Mouse (Mus musculus) limb, embryonic 13.5 days (tissue): ENCODE data around the gene Commd2. TPM values are rescaled to one million over a fixed set of nuclear protein-coding genes. Genes with fewer than 3 reads are reported as not detected.

Experiments used
- ATAC-seq: fragments of 200-750 bp; cut with Nextera tagmentation; 2 replicates; pipeline ENCODE4 v1.8.0; 2017; ENCODE audit warnings: low read depth, moderate number of reproducible peaks, moderate TSS enrichment; ENCODE audit not compliant: low FRiP score
- H3K27ac ChIP-seq: fragments of 300-500 bp; sonication (generic); 2 replicates; pipeline ENCODE4 v1.5.1; 2015; ENCODE audit warnings: inconsistent platforms, mild to moderate bottlenecking, moderate library complexity
- H3K27me3 ChIP-seq: fragments of 300-500 bp; sonication (generic); 2 replicates; pipeline ENCODE4 v1.6.1; 2015; ENCODE audit warnings: mild to moderate bottlenecking, inconsistent platforms
- H3K36me3 ChIP-seq: fragments of 300-500 bp; sonication (generic); 2 replicates; pipeline ENCODE4 v1.6.1; 2015; ENCODE audit warnings: inconsistent platforms, mild to moderate bottlenecking, moderate library complexity
- H3K4me1 ChIP-seq: fragments of 300-500 bp; sonication (generic); 2 replicates; pipeline ENCODE4 v1.6.1; 2015; ENCODE audit warnings: inconsistent platforms
- H3K4me2 ChIP-seq: fragments of 300-500 bp; sonication (generic); replicated peaks from 2 replicates; pipeline ENCODE4 v1.6.1; 2015; ENCODE audit warnings: inconsistent platforms, mild to moderate bottlenecking, moderate library complexity
- H3K4me3 ChIP-seq: fragments of 300-500 bp; sonication (generic); 2 replicates; pipeline ENCODE4 v1.5.1; 2015; ENCODE audit warnings: moderate library complexity, mild to moderate bottlenecking, inconsistent platforms
- H3K9ac ChIP-seq: fragments of 300-500 bp; sonication (generic); 2 replicates; pipeline ENCODE4 v1.6.1; 2015; ENCODE audit warnings: mild to moderate bottlenecking, inconsistent platforms
- H3K9me3 ChIP-seq: fragments of 300-500 bp; sonication (generic); 2 replicates; pipeline ENCODE4 v1.6.1; 2016; ENCODE audit warnings: inconsistent platforms
- WGBS: fragments of 180-500 bp; shearing (Covaris S2); methylation state at CpG from one replicate; pipeline ENCODE4 v1.1.7; 2015; 5-methylcytosine and 5-hydroxymethylcytosine counted together
- polyA plus RNA-seq: library from polyadenylated mRNA; unstranded; fragments of >200 nt; fragmentation: Nextera tagmentation; extraction: Ambion mirVana; gene quantifications from 2 replicates; pipeline ENCODE4 v1.2.1, GENCODE M21; 2015

The Commd2 gene
- polyA plus RNA-seq = 78.1 and 82.5 TPM in 2 replicates

GRCm38 (mm10) chr3:57651231-57651864 lies at the start of gene Commd2:
Gene Commd2, minus strand, starts transcription at chr3:57651715.
- peak; percentile 95 for ATAC-seq
- H3K9me3 ChIP-seq = no peaks in the 10 kb centered on the region
- peak within 1 kb of the TSS; percentile 76 for H3K27ac ChIP-seq
- H3K4me1 ChIP-seq = peaks cover 6% of the 10 kb centered on the region; the same call in 1 of the 2 replicates
- H3K4me2 ChIP-seq = peak within 1 kb of the TSS; percentile 71
- 1% methylated on average over 42 of the region's 42 CpGs for WGBS
- peak within 1 kb of the TSS; percentile 81 for H3K4me3 ChIP-seq
- no peaks in the 10 kb centered on the region for H3K27me3 ChIP-seq
- peak within 1 kb of the TSS; percentile 88 for H3K9ac ChIP-seq
- peaks cover 11% of the 10 kb centered on the region for H3K36me3 ChIP-seq

- WGBS = 91% methylated on average over 9 of the region's 9 CpGs
Measured at GRCm38 (mm10) chr3:57696779-57697178, 45.3 kb upstream of the Commd2 start.

GRCm38 (mm10) chr3:57696249-57696648 lies 44.7 kb upstream of the Commd2 start:
- H3K4me1 ChIP-seq = no peaks in the 10 kb centered on the region
- H3K27ac ChIP-seq = no peak overlapping the region
- H3K36me3 ChIP-seq = no peaks in the 10 kb centered on the region
- ATAC-seq = no peak
- 86% methylated on average over 4 of the region's 4 CpGs for WGBS
- no peak overlapping the region for H3K4me3 ChIP-seq
- no peaks in the 10 kb centered on the region for H3K9me3 ChIP-seq
- H3K9ac ChIP-seq = no peak overlapping the region
- no peak overlapping the region for H3K4me2 ChIP-seq
- no peaks in the 10 kb centered on the region for H3K27me3 ChIP-seq

More at GRCm38 (mm10) chr3:57696779-57697178, 45.3 kb upstream of the Commd2 start:
- Histone ChIP-seq H3K27ac (no peak overlapping the region), H3K4me3 (no peak overlapping the region), H3K9me3 (no peaks in the 10 kb centered on the region), H3K36me3 (no peaks in the 10 kb centered on the region), H3K4me1 (no peaks in the 10 kb centered on the region), H3K4me2 (no peak overlapping the region), H3K9ac (no peak overlapping the region), H3K27me3 (no peaks in the 10 kb centered on the region)
- ATAC-seq = no peak

DNA sequence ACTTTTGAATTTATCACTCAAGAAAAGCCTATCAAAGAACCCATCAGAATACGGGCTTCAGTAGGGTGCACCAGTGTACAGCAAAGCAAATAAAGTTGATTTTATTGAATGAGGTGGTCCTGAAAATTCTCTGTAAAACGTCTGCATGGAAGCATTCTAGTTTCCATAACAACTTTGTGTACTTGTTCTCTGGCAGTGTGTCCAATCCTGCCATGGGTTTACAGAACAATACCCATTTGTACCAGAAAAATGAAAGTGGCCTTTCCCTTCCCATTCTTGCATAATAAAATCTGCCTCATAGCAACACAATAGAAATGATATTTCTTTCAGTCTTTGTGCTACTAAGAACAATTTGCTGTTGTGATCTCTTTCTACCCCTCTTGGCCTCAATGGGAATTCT lies 41.2 kb upstream of the Commd2 start, which contains the start of gene Ankub1:
Ankub1 (minus strand) TSS at position 81 of the 400 bp plus-strand sequence.
- WGBS = 67% methylated on average over 2 of the region's 2 CpGs
- H3K9ac ChIP-seq = no peak within 1 kb of the TSS

GRCm38 (mm10) chr3:57691772-57692171 lies 40.3 kb upstream of the Commd2 start:
- ATAC-seq = no peak
- Histone ChIP-seq H3K4me3 (no peak overlapping the region), H3K9ac (no peak overlapping the region), H3K27ac (no peak overlapping the region), H3K27me3 (no peaks in the 10 kb centered on the region), H3K4me2 (no peak overlapping the region), H3K36me3 (no peaks in the 10 kb centered on the region), H3K4me1 (no peaks in the 10 kb centered on the region), H3K9me3 (no peaks in the 10 kb centered on the region)
- WGBS = 82% methylated on average over 4 of the region's 4 CpGs

More for the DNA sequence above, 41.2 kb upstream of the Commd2 start, which contains the start of gene Ankub1:
- no peak for ATAC-seq
- no peak within 1 kb of the TSS for H3K4me3 ChIP-seq
- no peak within 1 kb of the TSS for H3K4me2 ChIP-seq
- H3K27ac ChIP-seq = no peak within 1 kb of the TSS
- no peaks in the 10 kb centered on the region for H3K36me3 ChIP-seq
- no peaks in the 10 kb centered on the region for H3K9me3 ChIP-seq
- no peaks in the 10 kb centered on the region for H3K27me3 ChIP-seq
- H3K4me1 ChIP-seq = no peaks in the 10 kb centered on the region

DNA sequence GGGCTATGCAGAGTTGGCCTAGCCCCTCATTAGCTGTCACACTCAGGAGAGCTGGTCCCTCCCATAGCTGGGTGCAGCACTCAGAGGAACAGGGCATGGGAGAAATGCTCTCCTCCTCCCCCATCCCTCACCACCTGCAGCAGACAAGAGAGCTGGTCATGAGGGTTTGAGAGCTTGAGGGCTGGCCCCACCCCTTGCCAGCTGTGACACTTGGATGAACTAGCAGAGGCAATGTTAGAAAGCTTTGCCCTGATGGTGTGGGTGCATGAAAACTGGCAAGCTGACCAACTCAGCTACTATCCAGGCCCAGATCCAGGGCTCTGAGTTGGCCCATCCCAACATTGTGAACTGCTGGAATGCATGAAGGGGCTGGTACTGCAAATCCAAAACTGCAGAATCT lies 26.3 kb upstream of the Commd2 start:
- H3K27me3 ChIP-seq = no peaks in the 10 kb centered on the region
- no peak overlapping the region for H3K4me2 ChIP-seq
- no peaks in the 10 kb centered on the region for H3K36me3 ChIP-seq
- no peak overlapping the region for H3K9ac ChIP-seq
- no peak overlapping the region for H3K4me3 ChIP-seq
- ATAC-seq = no peak
- H3K9me3 ChIP-seq = no peaks in the 10 kb centered on the region
- no peaks in the 10 kb centered on the region for H3K4me1 ChIP-seq
- H3K27ac ChIP-seq = no peak overlapping the region

DNA sequence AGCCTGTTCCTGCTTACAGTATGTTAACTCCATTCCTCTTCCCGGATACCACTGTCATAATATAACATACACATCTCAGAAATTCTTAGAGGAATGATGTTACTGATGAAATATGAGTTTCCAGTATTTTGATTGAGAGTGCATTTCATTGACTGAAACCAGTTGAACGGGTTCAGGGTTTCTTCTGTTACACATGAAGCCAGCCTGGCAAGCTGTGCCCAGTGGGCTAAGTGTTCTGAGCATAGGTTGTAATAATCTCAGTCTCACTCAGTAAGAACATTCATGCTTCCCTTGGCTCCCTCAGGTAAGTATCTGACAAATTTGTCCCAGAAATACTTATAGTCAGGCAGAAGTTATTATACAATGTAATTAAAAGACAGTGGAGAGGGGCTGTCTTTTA lies 22.6 kb upstream of the Commd2 start:
- Histone ChIP-seq H3K36me3 (no peaks in the 10 kb centered on the region), H3K27me3 (no peaks in the 10 kb centered on the region), H3K4me3 (no peak overlapping the region), H3K4me1 (no peaks in the 10 kb centered on the region), H3K9me3 (no peaks in the 10 kb centered on the region), H3K27ac (no peak overlapping the region), H3K4me2 (no peak overlapping the region), H3K9ac (no peak overlapping the region)
- WGBS = 80% methylated on average over 2 of the region's 2 CpGs
- no peak for ATAC-seq

DNA sequence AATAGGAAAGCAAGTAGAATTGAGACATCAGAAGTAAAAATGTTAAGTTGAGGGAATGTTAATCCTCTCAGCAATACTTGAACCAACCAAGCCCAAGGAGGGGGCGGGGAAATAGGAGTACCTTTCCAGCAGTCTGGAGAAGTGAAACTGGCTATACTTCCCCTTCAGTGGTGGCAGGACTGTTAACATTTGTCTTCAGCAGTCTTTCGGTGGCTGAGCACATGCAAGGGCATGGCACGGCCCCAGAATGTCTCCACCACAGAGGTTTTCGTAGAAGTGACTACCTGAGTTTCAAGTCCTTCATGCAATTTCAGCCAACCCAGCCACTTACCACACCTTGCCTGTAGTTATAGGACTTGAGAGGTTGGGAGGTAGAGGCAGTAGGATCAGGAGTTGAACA lies 22.1 kb upstream of the Commd2 start:
- no peak for ATAC-seq
- no peaks in the 10 kb centered on the region for H3K9me3 ChIP-seq
- H3K4me2 ChIP-seq = no peak overlapping the region
- H3K27ac ChIP-seq = no peak overlapping the region
- no peaks in the 10 kb centered on the region for H3K4me1 ChIP-seq
- H3K9ac ChIP-seq = no peak overlapping the region
- H3K27me3 ChIP-seq = no peaks in the 10 kb centered on the region
- no peaks in the 10 kb centered on the region for H3K36me3 ChIP-seq
- no peak overlapping the region for H3K4me3 ChIP-seq
- 75% methylated on average over 4 of the region's 4 CpGs for WGBS

- Histone ChIP-seq H3K27me3 (no peaks in the 10 kb centered on the region), H3K9ac (no peak overlapping the region), H3K36me3 (no peaks in the 10 kb centered on the region), H3K27ac (no peak overlapping the region), H3K4me3 (peak overlapping the region; percentile 27), H3K4me1 (no peaks in the 10 kb centered on the region), H3K9me3 (no peaks in the 10 kb centered on the region), H3K4me2 (peak overlapping the region; percentile 50)
- 25% methylated on average over 14 of the region's 14 CpGs for WGBS
- peak; percentile 59 for ATAC-seq
Measured at GRCm38 (mm10) chr3:57667054-57667723, 15.7 kb upstream of the Commd2 start.

DNA sequence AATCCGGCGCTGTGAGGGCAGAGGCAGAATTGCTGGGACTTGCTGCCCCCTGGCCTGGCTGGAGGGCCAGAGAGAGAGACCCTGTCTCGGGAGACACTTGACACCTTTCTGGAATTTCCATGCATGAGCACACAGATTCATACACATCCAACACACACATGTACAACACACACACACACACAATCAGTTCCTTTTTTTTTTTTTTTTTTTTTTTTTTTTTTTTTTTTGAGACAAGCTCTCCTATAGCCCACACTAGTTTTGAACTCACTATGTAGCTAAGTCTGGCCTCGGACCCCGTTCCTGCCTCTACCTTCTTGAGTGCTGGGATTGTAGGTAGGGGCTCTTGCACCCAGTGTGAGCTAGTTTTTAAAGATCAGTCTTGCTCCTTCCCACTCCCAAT lies 14.4 kb upstream of the Commd2 start:
- Histone ChIP-seq H3K9me3 (no peaks in the 10 kb centered on the region), H3K4me2 (no peak overlapping the region), H3K4me1 (no peaks in the 10 kb centered on the region), H3K27me3 (no peaks in the 10 kb centered on the region), H3K4me3 (no peak overlapping the region), H3K36me3 (no peaks in the 10 kb centered on the region), H3K27ac (no peak overlapping the region), H3K9ac (no peak overlapping the region)
- WGBS = 92% methylated on average over 5 of the region's 5 CpGs
- ATAC-seq = no peak

DNA sequence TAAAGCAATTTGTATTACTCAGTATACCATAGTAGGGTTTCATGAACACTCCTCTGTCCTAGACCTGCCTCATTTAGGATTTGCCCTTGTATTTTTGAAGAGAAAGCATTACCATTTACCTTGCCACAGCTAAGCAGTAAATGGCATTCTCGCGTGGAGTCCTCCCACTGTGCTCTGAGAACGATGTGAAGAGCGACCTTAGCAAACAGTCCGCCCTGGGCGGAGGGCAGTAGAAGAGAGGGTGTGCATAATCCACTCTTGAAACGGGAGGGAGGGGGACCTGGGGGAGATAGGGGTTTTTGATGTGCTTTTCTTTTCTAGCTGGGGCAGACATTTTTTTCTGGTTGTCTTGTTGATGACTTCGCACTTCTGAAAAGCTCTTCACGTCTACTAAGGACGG lies 13.2 kb upstream of the Commd2 start:
- no peaks in the 10 kb centered on the region for H3K36me3 ChIP-seq
- H3K9me3 ChIP-seq = no peaks in the 10 kb centered on the region
- H3K4me1 ChIP-seq = no peaks in the 10 kb centered on the region
- H3K9ac ChIP-seq = no peak overlapping the region
- H3K4me3 ChIP-seq = no peak overlapping the region
- no peaks in the 10 kb centered on the region for H3K27me3 ChIP-seq
- H3K4me2 ChIP-seq = no peak overlapping the region
- WGBS = 78% methylated on average over 10 of the region's 10 CpGs
- ATAC-seq = no peak
- H3K27ac ChIP-seq = no peak overlapping the region

GRCm38 (mm10) chr3:57663731-57664130 lies 12.2 kb upstream of the Commd2 start:
- Histone ChIP-seq H3K9ac (no peak overlapping the region), H3K4me1 (no peaks in the 10 kb centered on the region), H3K4me3 (no peak overlapping the region), H3K27me3 (no peaks in the 10 kb centered on the region), H3K9me3 (no peaks in the 10 kb centered on the region), H3K4me2 (no peak overlapping the region), H3K27ac (no peak overlapping the region), H3K36me3 (no peaks in the 10 kb centered on the region)
- ATAC-seq = no peak
- 19% methylated on average over 6 of the region's 6 CpGs for WGBS
